23 mouse cellular contexts compared by ENCODE assay signal in the genomic region with DNA sequence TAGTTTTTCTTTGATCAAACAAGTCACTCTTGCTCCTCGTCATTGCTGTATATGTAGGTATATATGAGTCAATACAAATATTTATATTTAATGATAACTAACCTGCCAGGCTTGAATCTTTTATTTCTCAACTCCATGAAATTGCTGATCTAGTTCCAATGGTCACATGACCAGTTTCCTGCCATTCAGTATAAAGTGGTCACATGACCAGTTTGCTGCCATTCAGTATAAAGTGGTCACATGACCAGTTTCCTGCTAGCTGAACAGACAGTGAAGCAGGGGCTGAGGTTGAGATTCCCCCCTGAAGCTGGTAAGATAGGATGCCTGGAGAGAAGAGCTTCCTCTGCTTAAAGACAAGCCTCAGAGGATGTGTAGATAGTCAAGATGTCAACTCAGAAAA.
DNase-seq lines count a peak whose midpoint lies in the region; ATAC-seq and TF ChIP-seq lines count a peak whose summit lies in the region.
"Had no signal": no experiment of that assay in that cellular context is flagged by ENCODE, and none has a peak within 500 bp of the region (broad histone marks: within the 10 kb centered on the region; RNA-seq: fewer than 3 reads in every experiment).

No protein-coding gene starts in this region.

- TF ChIP-seq EP300 in CH12.LX (IDR thresholded peaks at IDR 0.05; ENCODE audit: low read length) (no peak), MEL (IDR thresholded peaks at IDR 0.05; ENCODE audit: low read depth in 1 of 2, low read length in 2 of 2) (no peak)

- H3K4me1 ChIP-seq in CH12.LX (ENCODE audit: control insufficient read depth in 1 of 2, insufficient read depth in 2 of 2) (peaks cover 7 to 8% of the 10 kb centered on the region in 2 experiments; a peak in 2 of 4 replicates), MEL (ENCODE audit: control insufficient read depth in 1 of 2, insufficient read depth in 2 of 2, low read length in 2 of 2) (no peaks in the 10 kb centered on the region)
- H3K4me1 ChIP-seq in liver, embryonic 11.5 days (replicated peaks; ENCODE audit: control insufficient read depth, insufficient read depth, low read length), result no peaks in the 10 kb centered on the region
- H3K4me1 ChIP-seq: embryonic facial prominence, embryonic 13.5 days; embryonic facial prominence, embryonic 15.5 days; forebrain, embryonic 10.5 days; forebrain, embryonic 12.5 days had no signal

- H3K27ac ChIP-seq in CH12.LX (ENCODE audit: insufficient read depth, low read depth) (no peak overlapping the region), MEL (ENCODE audit: control insufficient read depth, low read depth, low read length) (no peak overlapping the region)
- H3K27ac ChIP-seq in liver, embryonic 11.5 days (ENCODE audit: low read depth, low read length), result no peak overlapping the region
- H3K27ac ChIP-seq: embryonic facial prominence, embryonic 13.5 days; embryonic facial prominence, embryonic 15.5 days; forebrain, embryonic 10.5 days; forebrain, embryonic 12.5 days had no signal

- H3K4me3 ChIP-seq in CH12.LX (replicated peaks in 1 of 3; ENCODE audit: low read depth in 2 of 3, low read length in 2 of 3, poor library complexity in 1 of 3), result no peak overlapping the region
- H3K4me3 ChIP-seq in MEL (ENCODE audit: control insufficient read depth in 1 of 2, insufficient read depth in 1 of 2, low read depth in 2 of 2, low read length in 2 of 2), result no peak overlapping the region
- no peak overlapping the region for H3K4me3 ChIP-seq in liver, embryonic 11.5 days (ENCODE audit: low read depth, low read length)
- H3K4me3 ChIP-seq: embryonic facial prominence, embryonic 13.5 days; embryonic facial prominence, embryonic 15.5 days; erythroblast, embryonic 14.5 days; forebrain, embryonic 10.5 days; forebrain, embryonic 12.5 days had no signal

- in situ Hi-C loops in CH12.LX (cut with MboI; ENCODE audit: low pct_ligation_motif_present, low pct_unique_long_range_greater_than_20kb, low sequenced_read_pairs), result no loop called here

- ATAC-seq in liver, embryonic 11.5 days (replicated peaks; ENCODE audit: low FRiP score), result no peak
- ATAC-seq: CD4-positive, CD25-positive, alpha-beta regulatory T cell, adult 4 months; forebrain, embryonic 14.5 days; forebrain, embryonic 16.5 days had no signal

- no peaks in the 10 kb centered on the region for H3K36me3 ChIP-seq in CH12.LX (replicated peaks in 1 of 2; ENCODE audit: control insufficient read depth in 1 of 2, insufficient read depth in 1 of 2, low read length in 1 of 2)
- no peaks in the 10 kb centered on the region for H3K36me3 ChIP-seq in MEL (ENCODE audit: control insufficient read depth in 1 of 2, insufficient read depth in 2 of 2, low read length in 2 of 2)
- H3K36me3 ChIP-seq in liver, embryonic 11.5 days (ENCODE audit: control insufficient read depth, insufficient read depth, low read length), result no peaks in the 10 kb centered on the region
- H3K36me3 ChIP-seq: embryonic facial prominence, embryonic 13.5 days; embryonic facial prominence, embryonic 15.5 days; forebrain, embryonic 10.5 days; forebrain, embryonic 12.5 days; G1E had no signal

- peak; percentile 22 for DNase-seq in heart, adult 11 months
- no peak for DNase-seq in heart, postnatal 10 days
- DNase-seq in CH12.LX (ENCODE audit: extremely low read depth), result no peak
- DNase-seq in MEL (ENCODE audit: low read depth, low spot score), result no peak
- DNase-seq in liver, embryonic 11.5 days (ENCODE audit: low spot score), result no peak
- DNase-seq in liver, result no peak
- DNase-seq: adrenal gland, adult 2 months; adrenal gland, postnatal 10 days; adrenal gland, postnatal 25 days; cerebellum, adult 11 months; cerebellum, adult 18-20 months; cerebellum, adult 8-10 months; cerebellum, postnatal 36 days; embryo, embryonic 11 days had no signal

- intact Hi-C loops in heart, postnatal 10 days (cut with DNase I), result no loop called here

- TF ChIP-seq POLR2A in CH12.LX (IDR thresholded peaks at IDR 0.05; ENCODE audit: low read depth, low read length) (no peak), MEL (IDR thresholded peaks at IDR 0.05; ENCODE audit: control insufficient read depth in 1 of 2, insufficient read depth in 1 of 2, low read depth in 1 of 2, low read length in 2 of 2, poor library complexity in 1 of 2) (no peak)

- WGBS in liver, embryonic 11.5 days, result 85% methylated on average over 1 of the region's 1 CpGs

- TF ChIP-seq CTCF in CH12.LX (conservative IDR thresholded peaks at IDR 0.05 in 1 of 2, IDR thresholded peaks at IDR 0.05 in 1 of 2; ENCODE audit: low read depth in 2 of 2, low read length in 2 of 2) (no peak), MEL (IDR thresholded peaks at IDR 0.05 in 2 of 3, conservative IDR thresholded peaks at IDR 0.05 in 1 of 3; ENCODE audit: control insufficient read depth in 1 of 3, insufficient read depth in 1 of 3, low read depth in 2 of 3, low read length in 3 of 3, poor library complexity in 1 of 3, severe bottlenecking in 1 of 3) (no peak)

- H3K9ac ChIP-seq in CH12.LX (ENCODE audit: insufficient read depth, low read depth) (no peak overlapping the region), MEL (ENCODE audit: control insufficient read depth, low read depth, low read length, poor library complexity, severe bottlenecking) (no peak overlapping the region)
- H3K9ac ChIP-seq in liver, embryonic 11.5 days (ENCODE audit: low read depth, low read length), result no peak overlapping the region
- H3K9ac ChIP-seq: embryonic facial prominence, embryonic 13.5 days; embryonic facial prominence, embryonic 15.5 days; forebrain, embryonic 12.5 days had no signal

- no peak for TF ChIP-seq RAD21 in CH12.LX (IDR thresholded peaks at IDR 0.05; ENCODE audit: low read depth, low read length)
- no peak for TF ChIP-seq RAD21 in MEL (IDR thresholded peaks at IDR 0.05; ENCODE audit: low read depth, low read length)

- dilution Hi-C loops in CH12.LX (cut with MboI; ENCODE audit: extremely low pct_ligation_motif_present, extremely low pct_unique_long_range_greater_than_20kb, low sequenced_read_pairs), result no loop called here

- H3K79me2 ChIP-seq in CH12.LX (replicated peaks; ENCODE audit: control insufficient read depth, extremely low read depth, insufficient read depth, poor library complexity, severe bottlenecking) (no peaks in the 10 kb centered on the region), MEL (ENCODE audit: control insufficient read depth, insufficient read depth, low read length, poor library complexity) (no peaks in the 10 kb centered on the region)

- no peak overlapping the region for H3K4me2 ChIP-seq in CH12.LX (ENCODE audit: insufficient read depth, low read depth, poor library complexity, severe bottlenecking)
- no peak overlapping the region for H3K4me2 ChIP-seq in liver, embryonic 11.5 days
- H3K4me2 ChIP-seq: embryonic facial prominence, embryonic 13.5 days; embryonic facial prominence, embryonic 15.5 days; forebrain, embryonic 12.5 days had no signal

- H3K9me3 ChIP-seq in CH12.LX (replicated peaks; ENCODE audit: low read length) (no peaks in the 10 kb centered on the region), MEL (replicated peaks; ENCODE audit: insufficient read depth, low read length) (no peaks in the 10 kb centered on the region)
- H3K9me3 ChIP-seq in liver, embryonic 11.5 days (ENCODE audit: control insufficient read depth, low read length), result no peaks in the 10 kb centered on the region
- H3K9me3 ChIP-seq: embryonic facial prominence, embryonic 13.5 days; embryonic facial prominence, embryonic 15.5 days; forebrain, embryonic 10.5 days; forebrain, embryonic 12.5 days had no signal

- H3K27me3 ChIP-seq in CH12.LX (replicated peaks) (no peaks in the 10 kb centered on the region), MEL (ENCODE audit: control insufficient read depth in 1 of 2, insufficient read depth in 2 of 2, low read length in 2 of 2) (no peaks in the 10 kb centered on the region)
- H3K27me3 ChIP-seq in liver, embryonic 11.5 days (replicated peaks; ENCODE audit: control insufficient read depth, insufficient read depth, low read length), result no peaks in the 10 kb centered on the region
- H3K27me3 ChIP-seq: embryonic facial prominence, embryonic 13.5 days; embryonic facial prominence, embryonic 15.5 days had no signal

TF ChIP-seq in CH12.LX, 34 proteins besides CTCF, POLR2A, EP300 and RAD21 (continues in another document):
- TF ChIP-seq JUND (conservative IDR thresholded peaks at IDR 0.05; ENCODE audit: low read depth, low read length), result no peak
- TF ChIP-seq TCF12 (IDR thresholded peaks at IDR 0.05; ENCODE audit: low read depth, low read length), result no peak
- TF ChIP-seq USF2 (conservative IDR thresholded peaks at IDR 0.05; ENCODE audit: low read depth, low read length), result peak; percentile 60
- no peak for TF ChIP-seq ZNF384 (IDR thresholded peaks at IDR 0.05; ENCODE audit: low read depth, low read length)
- TF ChIP-seq NRF1 (IDR thresholded peaks at IDR 0.05; ENCODE audit: low read depth, low read length), result no peak
- no peak for TF ChIP-seq UBTF (IDR thresholded peaks at IDR 0.05; ENCODE audit: low read depth, low read length)
- TF ChIP-seq ZC3H11A (IDR thresholded peaks at IDR 0.05; ENCODE audit: low read depth, low read length), result no peak
- no peak for TF ChIP-seq MAX (IDR thresholded peaks at IDR 0.05; ENCODE audit: low read length)
- no peak for TF ChIP-seq MAFK (IDR thresholded peaks at IDR 0.05; ENCODE audit: insufficient replicate concordance, low read length)
- TF ChIP-seq MXI1 (IDR thresholded peaks at IDR 0.05; ENCODE audit: low read depth, low read length), result no peak
- TF ChIP-seq CHD1 (IDR thresholded peaks at IDR 0.05; ENCODE audit: low read depth, low read length), result no peak
- no peak for TF ChIP-seq IRF4 (IDR thresholded peaks at IDR 0.05; ENCODE audit: low read depth, low read length)

TF ChIP-seq in MEL, 35 proteins besides CTCF, POLR2A, EP300 and RAD21:
- TF ChIP-seq MXI1 (IDR thresholded peaks at IDR 0.05; ENCODE audit: low read depth, low read length), result no peak
- no peak for TF ChIP-seq ZMIZ1 (IDR thresholded peaks at IDR 0.05; ENCODE audit: low read depth, low read length)
- TF ChIP-seq USF1 (IDR thresholded peaks at IDR 0.05; ENCODE audit: low read depth, low read length), result peak; percentile 48; the same call in 1 of the 2 replicates
- no peak for TF ChIP-seq ETS1 (IDR thresholded peaks at IDR 0.05; ENCODE audit: low read depth, low read length)
